Mouse (Mus musculus) stomach, postnatal 0 days (tissue): ENCODE data around the gene Fgfr2. TPM values are rescaled to one million over a fixed set of nuclear protein-coding genes. Genes with fewer than 3 reads are reported as not detected.

ENCODE experiments used
- ATAC-seq: fragments of 200-750 bp; cut with Nextera tagmentation; 2 replicates; pipeline ENCODE4 v1.8.0; 2017; ENCODE audit not compliant: low FRiP score, low TSS enrichment
- DNase-seq: peaks from one replicate; pipeline ENCODE4 v3.0.0-alpha.2; 2016; ENCODE audit warnings: low spot score
- H3K27ac ChIP-seq: fragments of 300-500 bp; sonication (generic); replicated peaks from 2 replicates; pipeline ENCODE4 v1.5.1; 2014; ENCODE audit warnings: mild to moderate bottlenecking, control low read depth
- H3K27me3 ChIP-seq: fragments of 300-500 bp; sonication (generic); 2 replicates; pipeline ENCODE4 v1.6.1; 2014; ENCODE audit warnings: low read length; ENCODE audit not compliant: control insufficient read depth, insufficient read depth
- H3K36me3 ChIP-seq: fragments of 300-500 bp; sonication (generic); 2 replicates; pipeline ENCODE4 v1.6.1; 2014; ENCODE audit warnings: low read length, mixed read lengths; ENCODE audit not compliant: control insufficient read depth, insufficient read depth
- H3K4me1 ChIP-seq: fragments of 300-500 bp; sonication (generic); replicated peaks from 2 replicates; pipeline ENCODE4 v1.6.1; 2014; ENCODE audit warnings: antibody characterized with exemption; ENCODE audit not compliant: control insufficient read depth, insufficient read depth
- H3K4me2 ChIP-seq: fragments of 300-500 bp; sonication (generic); replicated peaks from 2 replicates; pipeline ENCODE4 v1.6.1; 2014; ENCODE audit warnings: low read depth, mild to moderate bottlenecking, control low read depth, moderate library complexity
- H3K4me3 ChIP-seq: fragments of 300-500 bp; sonication (generic); 2 replicates; pipeline ENCODE4 v1.5.1; 2014; ENCODE audit warnings: low read depth, low read length, control low read depth
- H3K9ac ChIP-seq: fragments of 300-500 bp; sonication (generic); 2 replicates; pipeline ENCODE4 v1.6.1; 2014; ENCODE audit warnings: mild to moderate bottlenecking, low read length, control low read depth, mixed read lengths
- H3K9me3 ChIP-seq: fragments of 300-500 bp; sonication (generic); 2 replicates; pipeline ENCODE4 v1.6.1; 2016; ENCODE audit warnings: low read length; ENCODE audit not compliant: control insufficient read depth
- CTCF ChIP-seq: IDR thresholded peaks from 2 replicates; pipeline ENCODE4 v1.5.1; 2016; ENCODE audit warnings: antibody characterized with exemption, low read depth, mild to moderate bottlenecking, moderate library complexity
- EP300 ChIP-seq: optimal IDR thresholded peaks from 2 replicates; pipeline ENCODE3; 2016; ENCODE audit warnings: antibody characterized with exemption
- WGBS: fragments of 180-500 bp; shearing (Covaris S2); extraction: QIAGEN DNeasy Blood & Tissue Kit; methylation state at CpG from one replicate; pipeline ENCODE4 v1.1.7; 2014; 5-methylcytosine and 5-hydroxymethylcytosine counted together
- polyA plus RNA-seq: library from polyadenylated mRNA; unstranded; fragments of >200 nt; fragmentation: Nextera tagmentation; extraction: Ambion mirVana; gene quantifications from 2 replicates; pipeline ENCODE4 v1.2.1, GENCODE M21; 2015

The Fgfr2 gene
- polyA plus RNA-seq, 1 experiment from 2014 or later = 60.8 TPM

GRCm38 (mm10) chr7:132332176-132332575 lies 791.0 kb downstream of the Fgfr2 start:
- peak; percentile 52 for TF ChIP-seq CTCF
- no peak for TF ChIP-seq EP300
- peak; percentile 52; the same call in 1 of the 2 replicates for ATAC-seq
- no peaks in the 10 kb centered on the region for H3K36me3 ChIP-seq
- H3K4me2 ChIP-seq = no peak overlapping the region
- H3K9me3 ChIP-seq = no peaks in the 10 kb centered on the region
- 45% methylated on average over 11 of the region's 11 CpGs for WGBS
- no peak for DNase-seq
- peak overlapping the region; percentile 24; the same call in 1 of the 2 replicates for H3K27ac ChIP-seq
- H3K9ac ChIP-seq = no peak overlapping the region
- H3K27me3 ChIP-seq = no peaks in the 10 kb centered on the region
- H3K4me3 ChIP-seq = no peak overlapping the region
- H3K4me1 ChIP-seq = no peaks in the 10 kb centered on the region; the same call in 1 of the 2 replicates

- no peak overlapping the region for H3K4me3 ChIP-seq
- ATAC-seq = no peak
- no peak overlapping the region for H3K27ac ChIP-seq
- DNase-seq = no peak
- H3K27me3 ChIP-seq = no peaks in the 10 kb centered on the region
- no peak overlapping the region for H3K4me2 ChIP-seq
- peaks cover 3% of the 10 kb centered on the region; the same call in 1 of the 2 replicates for H3K4me1 ChIP-seq
- H3K9me3 ChIP-seq = no peaks in the 10 kb centered on the region
- WGBS = 65% methylated on average over 1 of the region's 1 CpGs
- no peak for TF ChIP-seq EP300
- TF ChIP-seq CTCF = no peak
- H3K9ac ChIP-seq = no peak overlapping the region
- no peaks in the 10 kb centered on the region for H3K36me3 ChIP-seq
Observed at GRCm38 (mm10) chr7:132330179-132330578, 793.0 kb downstream of the Fgfr2 start.

GRCm38 (mm10) chr7:132328648-132329047 lies 794.5 kb downstream of the Fgfr2 start:
- 90% methylated on average over 1 of the region's 1 CpGs for WGBS
- H3K4me3 ChIP-seq = no peak overlapping the region
- TF ChIP-seq EP300 (no peak), CTCF (no peak)
- no peaks in the 10 kb centered on the region for H3K27me3 ChIP-seq
- H3K27ac ChIP-seq = no peak overlapping the region
- no peak overlapping the region for H3K9ac ChIP-seq
- peaks cover 5% of the 10 kb centered on the region; the same call in 1 of the 2 replicates for H3K4me1 ChIP-seq
- DNase-seq = no peak
- H3K9me3 ChIP-seq = no peaks in the 10 kb centered on the region
- H3K36me3 ChIP-seq = no peaks in the 10 kb centered on the region
- no peak overlapping the region for H3K4me2 ChIP-seq
- no peak for ATAC-seq

DNA sequence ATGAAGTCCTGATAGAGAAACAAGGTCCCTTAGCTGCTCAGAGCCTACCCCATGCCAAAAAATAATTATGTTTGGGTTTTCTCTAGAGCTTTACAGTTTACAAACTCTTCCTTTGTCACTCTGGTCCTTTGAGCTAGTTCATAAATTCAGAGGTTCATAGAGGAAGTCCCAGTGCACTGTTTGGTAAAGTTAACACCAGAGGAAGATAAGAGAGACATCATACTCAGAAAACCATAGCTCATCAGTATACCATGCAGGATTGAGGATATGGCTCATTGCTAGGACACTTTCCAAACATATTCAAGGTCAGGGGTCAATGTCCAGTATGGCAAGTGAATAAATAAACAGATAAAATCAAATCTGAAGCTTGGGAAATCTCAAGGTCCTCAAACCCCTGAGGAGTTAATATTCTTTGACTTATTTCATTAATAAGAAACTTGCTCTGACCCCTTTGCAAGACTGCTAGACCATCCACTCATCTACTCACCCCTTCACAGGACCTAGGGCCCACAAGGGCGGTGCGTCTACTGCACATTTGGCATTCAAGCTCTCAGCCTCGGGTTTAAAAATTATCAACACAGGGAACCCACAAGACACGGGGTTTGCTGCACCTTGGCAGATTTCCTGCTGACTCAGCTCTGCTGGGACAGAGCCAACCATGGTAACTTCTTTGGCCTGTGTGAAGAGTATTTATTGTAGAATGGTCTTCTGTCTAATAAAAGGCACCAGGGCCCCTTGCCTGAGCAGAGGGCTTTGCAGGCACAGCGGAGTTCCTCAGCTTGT lies 797.4 kb downstream of the Fgfr2 start:
- DNase-seq (peak; percentile 67), ATAC-seq (peak; percentile 30; the same call in 1 of the 2 replicates)
- TF ChIP-seq CTCF (no peak), EP300 (no peak)
- 10% methylated on average over 5 of the region's 5 CpGs for WGBS
- no peaks in the 10 kb centered on the region for H3K9me3 ChIP-seq
- H3K4me1 ChIP-seq = peaks cover 8% of the 10 kb centered on the region; the same call in 1 of the 2 replicates
- H3K27ac ChIP-seq = peak overlapping the region; percentile 75
- no peak overlapping the region for H3K9ac ChIP-seq
- H3K4me2 ChIP-seq = no peak overlapping the region
- no peaks in the 10 kb centered on the region for H3K36me3 ChIP-seq
- no peak overlapping the region for H3K4me3 ChIP-seq
- no peaks in the 10 kb centered on the region for H3K27me3 ChIP-seq

- H3K9me3 ChIP-seq = no peaks in the 10 kb centered on the region
- 70% methylated on average over 5 of the region's 5 CpGs for WGBS
- peak overlapping the region; percentile 18; the same call in 1 of the 2 replicates for H3K27ac ChIP-seq
- no peaks in the 10 kb centered on the region for H3K27me3 ChIP-seq
- DNase-seq (no peak), ATAC-seq (0 out of 2 replicates have a peak, but pooled peaks have one; percentile 33)
- no peak overlapping the region for H3K4me3 ChIP-seq
- H3K4me1 ChIP-seq = peaks cover 8% of the 10 kb centered on the region; the same call in 1 of the 2 replicates
- TF ChIP-seq EP300 (no peak), CTCF (no peak)
- H3K36me3 ChIP-seq = no peaks in the 10 kb centered on the region
- H3K9ac ChIP-seq = 0 out of 2 replicates have a peak overlapping the region, but pooled peaks have one; percentile 4
- no peak overlapping the region for H3K4me2 ChIP-seq
Observed at GRCm38 (mm10) chr7:132323430-132323829, 799.7 kb downstream of the Fgfr2 start.

- no peak overlapping the region for H3K9ac ChIP-seq
- ATAC-seq = no peak
- TF ChIP-seq CTCF (no peak), EP300 (no peak)
- DNase-seq = no peak
- WGBS = 83% methylated on average over 2 of the region's 2 CpGs
- H3K9me3 ChIP-seq = no peaks in the 10 kb centered on the region
- peaks cover 7% of the 10 kb centered on the region; the same call in 1 of the 2 replicates for H3K4me1 ChIP-seq
- H3K36me3 ChIP-seq = no peaks in the 10 kb centered on the region
- no peak overlapping the region for H3K4me2 ChIP-seq
- no peak overlapping the region for H3K4me3 ChIP-seq
- H3K27ac ChIP-seq = no peak overlapping the region
- no peaks in the 10 kb centered on the region for H3K27me3 ChIP-seq
Observed at GRCm38 (mm10) chr7:132321392-132321958, 801.7 kb downstream of the Fgfr2 start.
